Mouse (Mus musculus) G1E (cell line): ENCODE measurements around the gene Cenpv. TPM values are rescaled to one million over a fixed set of nuclear protein-coding genes. Genes with fewer than 3 reads are reported as not detected.

ENCODE experiments used
- ATAC-seq: 2 replicates; pipeline ENCODE4 v1.8.0; 2016; ENCODE audit warnings: mild to moderate bottlenecking; ENCODE audit not compliant: insufficient number of reproducible peaks, poor library complexity, low FRiP score, severe bottlenecking; ENCODE audit errors: extremely low read depth
- DNase-seq: peaks from one replicate; pipeline ENCODE4 v3.0.0; 2012; ENCODE audit warnings: low spot score
- H3K27me3 ChIP-seq: 2 replicates; pipeline ENCODE4 v1.6.1; 2012; ENCODE audit warnings: mild to moderate bottlenecking, low read length, inconsistent platforms; ENCODE audit not compliant: insufficient read depth
- H3K36me3 ChIP-seq: replicated peaks from 2 replicates; pipeline ENCODE3; 2012; ENCODE audit warnings: mild to moderate bottlenecking, inconsistent platforms
- H3K4me1 ChIP-seq: 2 replicates; pipeline ENCODE4 v1.6.1; 2012; ENCODE audit warnings: low read depth, low read length, inconsistent platforms, mixed read lengths; ENCODE audit not compliant: insufficient read depth
- H3K4me3 ChIP-seq: 2 replicates; pipeline ENCODE4 v1.5.1; 2012; ENCODE audit warnings: low read depth, mild to moderate bottlenecking, inconsistent platforms, low read length, moderate library complexity, mixed read lengths
- H3K9me3 ChIP-seq: replicated peaks from 2 replicates; pipeline ENCODE4 v1.6.1; 2012; ENCODE audit warnings: inconsistent platforms
- CTCF ChIP-seq: IDR thresholded peaks from 2 replicates; pipeline ENCODE4 v1.5.1; 2012; ENCODE audit warnings: low read depth, low read length, inconsistent platforms, mixed read lengths
- GATA1 ChIP-seq: IDR thresholded peaks from 2 replicates; pipeline ENCODE4 v1.6.1; 2012; ENCODE audit warnings: borderline replicate concordance, low read length, inconsistent platforms, mixed read lengths
- GATA2 ChIP-seq: IDR thresholded peaks from 2 replicates; pipeline ENCODE4 v1.6.1; 2012; ENCODE audit warnings: low read depth, low read length, inconsistent platforms, borderline replicate concordance
- POLR2AphosphoS5 ChIP-seq: IDR thresholded peaks from 2 replicates; pipeline ENCODE4 v1.6.1; 2012; ENCODE audit warnings: low read depth, low read length, inconsistent platforms; ENCODE audit not compliant: insufficient replicate concordance
- TAL1 ChIP-seq: conservative IDR thresholded peaks from 2 replicates; pipeline ENCODE4 v1.6.1; 2012; ENCODE audit warnings: low read depth, low read length, inconsistent platforms, mixed read lengths
- polyA plus RNA-seq: library from polyadenylated mRNA; stranded (reverse); fragments of >175 nt; gene quantifications from 2 replicates; pipeline ENCODE4 v1.2.3, GENCODE M21; 2012
- total RNA-seq, 2 experiments: library from RNA; stranded (forward) in 1 of 2; stranded (reverse) in 1 of 2; fragments of 200-1000 nt in 1 of 2; fragments of >200 nt in 1 of 2; fragmentation: Nextera tagmentation in 1 of 2; gene quantifications; 2 replicates each; pipeline ENCODE4 v1.2.3; 2014 to 2017

The Cenpv gene
- total and polyA plus RNA-seq, 3 experiments, result 67.5 to 191 (median 111) TPM

GRCm38 (mm10) chr11:62554934-62555517 is 16.0 kb upstream of the Cenpv start:
- Histone ChIP-seq H3K4me1 (peaks cover 43% of the 10 kb centered on the region), H3K9me3 (no peaks in the 10 kb centered on the region), H3K4me3 (no peak overlapping the region; the same call in 1 of the 2 replicates), H3K27me3 (no peaks in the 10 kb centered on the region), H3K36me3 (peaks cover 27% of the 10 kb centered on the region)
- no peak for DNase-seq
- ATAC-seq, result no peak
- TF ChIP-seq GATA1 (no peak), CTCF (no peak), TAL1 (no peak), GATA2 (no peak), POLR2AphosphoS5 (no peak)

- Histone ChIP-seq H3K36me3 (peaks cover 27% of the 10 kb centered on the region), H3K27me3 (no peaks in the 10 kb centered on the region), H3K4me3 (peak overlapping the region; percentile 63), H3K4me1 (peaks cover 39% of the 10 kb centered on the region), H3K9me3 (no peaks in the 10 kb centered on the region)
- ATAC-seq (no peak), DNase-seq (no peak)
- TF ChIP-seq POLR2AphosphoS5 (peak; percentile 24; the same call in 1 of the 2 replicates), TAL1 (no peak)
Measured at GRCm38 (mm10) chr11:62554163-62554855, 15.2 kb upstream of the Cenpv start.

GRCm38 (mm10) chr11:62553633-62554032 is 14.6 kb upstream of the Cenpv start:
- DNase-seq, result no peak
- peak overlapping the region; percentile 63 for H3K4me3 ChIP-seq
- TF ChIP-seq GATA2 (no peak), GATA1 (no peak), POLR2AphosphoS5 (no peak), TAL1 (no peak)
- no peak for ATAC-seq
- no peaks in the 10 kb centered on the region for H3K9me3 ChIP-seq
- H3K36me3 ChIP-seq, result peaks cover 27% of the 10 kb centered on the region
- H3K4me1 ChIP-seq, result peaks cover 37% of the 10 kb centered on the region
- no peaks in the 10 kb centered on the region for H3K27me3 ChIP-seq

GRCm38 (mm10) chr11:62553186-62553585 is 14.1 kb upstream of the Cenpv start:
- no peak for DNase-seq
- TF ChIP-seq POLR2AphosphoS5, result no peak
- TF ChIP-seq CTCF, result no peak
- no peak for TF ChIP-seq GATA2
- TF ChIP-seq TAL1, result no peak
- no peak for TF ChIP-seq GATA1
- Histone ChIP-seq H3K4me1 (peaks cover 34% of the 10 kb centered on the region), H3K9me3 (no peaks in the 10 kb centered on the region), H3K4me3 (peak overlapping the region; percentile 63), H3K27me3 (no peaks in the 10 kb centered on the region), H3K36me3 (peaks cover 27% of the 10 kb centered on the region)
- ATAC-seq, result no peak

GRCm38 (mm10) chr11:62551226-62552119 is 12.4 kb upstream of the Cenpv start:
- ATAC-seq (peak; percentile 25; the same call in 1 of the 2 replicates), DNase-seq (peak; percentile 67)
- Histone ChIP-seq H3K27me3 (no peaks in the 10 kb centered on the region), H3K36me3 (peaks cover 27% of the 10 kb centered on the region), H3K4me3 (peak overlapping the region; percentile 80), H3K4me1 (peaks cover 30% of the 10 kb centered on the region), H3K9me3 (no peaks in the 10 kb centered on the region)
- peak; percentile 99 for TF ChIP-seq POLR2AphosphoS5
- TF ChIP-seq TAL1, result no peak
- no peak for TF ChIP-seq CTCF
- TF ChIP-seq GATA2, result no peak

GRCm38 (mm10) chr11:62550727-62551225 is 11.7 kb upstream of the Cenpv start, which contains the start of gene Ubb:
Gene Ubb, plus strand, starts transcription at chr11:62551171.
- peaks cover 32% of the 10 kb centered on the region for H3K4me1 ChIP-seq
- no peaks in the 10 kb centered on the region for H3K9me3 ChIP-seq
- peaks cover 26% of the 10 kb centered on the region for H3K36me3 ChIP-seq
- peak within 1 kb of the TSS; percentile 80 for H3K4me3 ChIP-seq
- ATAC-seq (peak; percentile 87), DNase-seq (peak; percentile 95)
- no peaks in the 10 kb centered on the region for H3K27me3 ChIP-seq
- TF ChIP-seq CTCF, result no peak
- TF ChIP-seq TAL1, result no peak
- TF ChIP-seq GATA1, result no peak
- TF ChIP-seq POLR2AphosphoS5, result no peak
- no peak for TF ChIP-seq GATA2
